Mouse (Mus musculus) adrenal gland, adult 18-20 months (tissue): ENCODE results near the gene Sytl1. TPM values are rescaled to one million over a fixed set of nuclear protein-coding genes. Genes with fewer than 3 reads are reported as not detected.

Source experiments
- DNase-seq, 2 experiments: peaks; one replicate each; pipeline ENCODE4 v3.0.0; 2021 to 2022; ENCODE audit warnings: low spot score in 2 of 2
- long read RNA-seq, 2 experiments: library from polyadenylated mRNA; stranded (forward); transcript quantifications; one replicate each; pipeline ENCODE4 v2.0.0; 2021
- total RNA-seq, 2 experiments: library from RNA; stranded (reverse); gene quantifications; 1 replicate in 1 of 2; 2 replicates in 1 of 2; pipeline ENCODE4 v1.2.3; 2021

The Sytl1 gene
- total RNA-seq = 1 to 10 TPM; 1.2 to 1.5 TPM
- long read RNA-seq, experiment 1, partial matches to known transcripts = 0 of 3 reads
- long read RNA-seq, experiment 1, other reads (novel, unspliced or antisense) = 3 of 3 reads
- long read RNA-seq, experiment 2, partial matches to known transcripts = 0 of 1 reads
- long read RNA-seq, experiment 2, other reads (novel, unspliced or antisense) = 1 of 1 reads

- DNase-seq = no peak
Observed at GRCm38 (mm10) chr4:133262882-133263281, at the start of gene Sytl1. Gene Sytl1, minus strand, starts transcription at chr4:133263113.

GRCm38 (mm10) chr4:133309948-133310347, 47.0 kb upstream of the Sytl1 start:
- peak; percentile 89 to 94 for DNase-seq

DNA sequence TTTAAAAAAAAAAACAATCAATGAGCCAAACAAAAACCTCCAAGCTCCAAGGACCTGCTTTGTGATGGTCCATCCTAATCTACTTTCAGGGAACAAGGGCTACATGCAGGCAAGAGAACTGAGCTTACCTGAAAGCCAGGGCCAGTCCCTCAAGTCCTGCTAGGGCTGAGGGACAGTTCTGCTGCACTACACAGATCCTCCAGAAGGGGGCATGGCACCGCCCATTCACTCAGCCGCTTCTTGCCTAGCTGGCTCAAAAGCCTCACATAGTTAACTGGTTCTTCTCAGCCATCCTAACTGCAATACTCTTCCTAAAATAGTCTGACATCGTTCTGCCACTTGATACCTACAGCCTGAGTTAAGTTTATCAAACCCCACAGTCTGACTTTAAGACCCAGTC, 44.4 kb upstream of the Sytl1 start:
- peak; percentile 50 to 66 for DNase-seq

DNA sequence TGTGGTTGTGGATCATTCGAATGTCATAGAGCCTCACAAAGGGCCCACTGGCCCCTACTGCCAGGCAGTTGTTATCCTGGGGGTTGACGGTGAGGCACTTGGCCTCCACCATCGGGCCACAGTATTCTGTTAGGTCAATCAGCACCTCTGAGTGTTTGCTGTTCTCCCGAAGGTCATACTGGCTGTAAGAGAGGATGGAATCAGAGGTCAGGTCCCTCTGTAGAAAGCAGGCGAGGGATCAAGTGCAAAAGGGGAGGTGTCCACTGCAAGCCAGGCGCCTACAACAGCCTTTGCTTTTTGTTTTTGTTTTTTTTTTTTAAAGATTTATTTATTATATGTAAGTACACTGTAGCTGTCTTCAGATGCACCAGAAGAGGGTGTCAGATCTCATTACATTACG, 42.9 kb upstream of the Sytl1 start:
- no peak for DNase-seq

DNA sequence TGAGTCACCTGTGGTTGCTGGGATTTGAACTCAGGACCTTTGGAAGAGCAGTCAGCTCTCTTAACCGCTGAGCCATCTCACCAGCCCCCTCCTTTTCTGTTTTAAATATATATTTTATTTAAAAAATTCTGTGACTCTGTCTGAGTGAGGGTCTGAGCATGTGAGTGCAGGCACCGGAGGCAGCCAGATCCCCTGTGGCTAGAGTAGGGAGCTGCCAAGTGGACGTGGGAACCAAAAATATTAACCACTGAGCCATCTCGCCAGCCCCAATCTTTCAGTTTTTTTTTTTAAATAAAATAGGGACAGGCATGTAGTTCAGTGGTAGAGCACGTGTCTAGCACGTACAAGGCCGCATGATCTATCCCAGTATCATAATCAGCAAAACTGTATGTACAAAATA, 41.9 kb upstream of the Sytl1 start:
- DNase-seq = no peak

- DNase-seq = no peak
Observed at GRCm38 (mm10) chr4:133302668-133303067, 39.8 kb upstream of the Sytl1 start.

GRCm38 (mm10) chr4:133301802-133302201, 38.9 kb upstream of the Sytl1 start:
- DNase-seq = peak; percentile 70 to 77

DNA sequence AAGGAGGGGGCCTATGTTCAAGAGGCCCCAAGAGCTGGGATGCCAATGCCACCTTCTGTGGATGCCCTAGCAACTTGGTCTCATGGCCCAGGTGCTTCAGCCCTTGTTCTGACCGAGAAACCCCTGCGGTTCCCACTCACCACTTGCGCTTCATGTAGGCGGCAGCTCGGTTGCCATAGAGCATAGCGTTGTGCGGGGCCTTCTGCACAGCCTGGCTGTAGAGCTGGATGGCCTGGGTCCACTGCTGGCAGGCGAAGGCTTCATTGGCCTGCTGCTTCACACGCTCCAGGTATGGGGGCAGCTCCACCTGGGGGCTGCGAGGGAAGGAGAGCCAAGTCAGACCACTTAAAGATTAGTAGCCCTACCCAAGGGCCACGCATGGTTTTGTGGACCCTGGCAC, 37.5 kb upstream of the Sytl1 start:
- DNase-seq = no peak

- no peak for DNase-seq
Observed at GRCm38 (mm10) chr4:133299701-133300100, 36.8 kb upstream of the Sytl1 start.

- DNase-seq = no peak
Observed at GRCm38 (mm10) chr4:133298516-133299365, 35.8 kb upstream of the Sytl1 start.

DNA sequence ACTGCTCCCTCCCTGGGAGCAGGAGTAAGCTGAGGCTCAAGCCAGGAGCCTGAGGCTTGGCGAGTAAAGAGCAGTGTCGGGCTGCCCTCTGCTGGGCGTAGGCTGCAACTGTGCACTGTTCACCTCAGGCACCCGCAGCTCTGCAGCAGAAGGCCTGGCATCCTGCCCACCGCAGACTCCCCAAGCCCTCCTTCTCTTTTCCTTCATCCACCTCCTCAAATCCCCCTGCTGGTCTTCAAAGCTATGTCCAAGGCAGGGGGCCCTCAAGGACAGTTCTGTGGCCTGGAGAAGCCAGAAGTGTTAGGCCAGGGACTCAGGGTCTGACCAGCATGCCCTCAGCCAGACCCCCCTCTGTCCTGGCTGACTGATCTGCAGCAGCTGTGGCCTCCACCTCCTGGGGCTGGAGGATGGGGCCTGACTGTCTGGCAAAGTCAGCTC, 34.9 kb upstream of the Sytl1 start:
- DNase-seq = peak; percentile 77 to 80

GRCm38 (mm10) chr4:133297360-133297759, 34.4 kb upstream of the Sytl1 start:
- peak in 1 of 2 experiments; percentile 19 for DNase-seq

DNA sequence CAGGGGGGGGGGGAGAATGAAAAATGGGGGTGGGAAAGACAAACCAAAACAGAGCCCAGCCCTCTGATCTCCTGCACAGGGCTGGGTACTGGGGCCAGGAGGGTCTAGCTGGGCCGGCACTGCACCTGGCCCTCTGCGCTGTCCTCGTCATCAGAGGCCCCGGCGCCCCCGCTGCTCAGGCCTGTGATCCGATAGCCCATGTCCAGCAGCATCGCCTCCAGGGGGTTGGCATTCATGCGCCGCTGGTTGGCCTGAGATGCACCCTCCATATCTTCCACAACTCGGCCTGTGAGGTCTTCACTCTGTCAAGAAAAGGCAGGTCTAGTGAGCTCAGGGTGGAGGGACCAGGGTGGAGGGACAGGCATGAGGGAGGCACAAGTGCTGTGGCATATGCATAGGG, 31.2 kb upstream of the Sytl1 start:
- DNase-seq = no peak

DNA sequence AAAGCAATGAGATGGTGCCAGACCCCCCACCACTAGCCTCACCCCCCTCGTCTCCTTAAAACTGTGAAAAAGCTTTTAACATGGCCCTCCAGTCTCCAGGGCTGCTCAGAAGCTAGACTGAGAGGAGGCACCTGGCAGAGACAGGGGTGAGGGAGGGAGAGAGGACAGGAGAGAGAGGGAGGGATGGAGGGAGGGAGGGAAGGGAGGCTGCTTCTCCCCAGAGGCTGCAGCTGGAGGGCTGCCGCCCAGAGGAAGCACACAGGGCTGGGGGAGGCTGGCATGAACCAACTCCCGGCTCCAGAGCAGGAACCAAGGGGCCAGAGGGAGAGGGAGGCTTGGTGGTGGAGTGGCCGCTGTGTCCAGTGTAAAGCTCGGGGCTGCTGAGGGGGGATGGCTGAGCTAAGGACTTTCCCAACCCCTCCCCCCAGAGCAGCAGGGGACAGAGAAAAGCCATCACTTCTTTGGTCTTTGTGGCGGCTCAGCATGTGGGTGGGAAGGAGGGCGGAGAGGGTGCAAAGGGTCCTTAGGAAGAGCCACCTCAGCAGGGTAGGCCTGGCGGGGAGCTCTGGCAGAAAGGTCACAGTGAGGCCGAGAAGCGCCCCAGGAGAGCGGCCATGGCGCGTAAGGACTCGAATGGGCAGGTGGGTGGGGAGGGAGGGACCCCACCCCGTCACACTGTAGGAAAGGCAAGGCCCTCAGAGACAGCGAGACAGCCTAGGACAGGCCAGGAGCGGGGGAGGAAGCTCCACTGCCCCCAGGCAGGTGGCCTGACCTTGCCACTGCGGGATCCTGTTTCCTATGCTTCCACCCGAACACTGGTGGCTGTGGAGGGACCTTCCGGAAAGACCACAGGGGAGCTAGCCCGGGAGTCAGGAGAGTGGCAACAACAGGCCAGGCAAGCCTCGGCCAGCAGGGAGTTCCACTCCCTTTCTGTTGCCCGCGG, 30.3 kb upstream of the Sytl1 start:
- no peak for DNase-seq

DNA sequence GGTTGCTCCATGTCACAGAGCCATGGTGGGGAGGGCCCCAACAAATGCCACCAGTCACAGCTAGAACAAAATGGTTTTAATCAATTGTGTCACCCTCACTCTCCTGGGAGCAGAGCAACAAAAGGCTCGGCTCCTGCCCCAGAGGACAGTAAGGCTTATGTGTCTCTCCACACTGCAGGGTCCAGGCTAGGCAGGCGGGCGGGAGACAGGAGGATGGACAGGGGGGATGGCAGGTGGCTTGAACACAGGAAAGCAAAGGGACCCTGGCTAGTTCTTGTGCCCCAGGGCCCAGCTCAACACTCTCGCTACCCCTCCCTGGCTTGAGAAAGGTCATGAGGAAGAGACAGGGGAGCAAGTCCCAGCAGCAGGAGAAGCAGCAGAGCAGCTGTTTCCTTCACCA, 29.5 kb upstream of the Sytl1 start:
- no peak for DNase-seq

GRCm38 (mm10) chr4:133291255-133291654, 28.3 kb upstream of the Sytl1 start:
- DNase-seq = no peak

DNA sequence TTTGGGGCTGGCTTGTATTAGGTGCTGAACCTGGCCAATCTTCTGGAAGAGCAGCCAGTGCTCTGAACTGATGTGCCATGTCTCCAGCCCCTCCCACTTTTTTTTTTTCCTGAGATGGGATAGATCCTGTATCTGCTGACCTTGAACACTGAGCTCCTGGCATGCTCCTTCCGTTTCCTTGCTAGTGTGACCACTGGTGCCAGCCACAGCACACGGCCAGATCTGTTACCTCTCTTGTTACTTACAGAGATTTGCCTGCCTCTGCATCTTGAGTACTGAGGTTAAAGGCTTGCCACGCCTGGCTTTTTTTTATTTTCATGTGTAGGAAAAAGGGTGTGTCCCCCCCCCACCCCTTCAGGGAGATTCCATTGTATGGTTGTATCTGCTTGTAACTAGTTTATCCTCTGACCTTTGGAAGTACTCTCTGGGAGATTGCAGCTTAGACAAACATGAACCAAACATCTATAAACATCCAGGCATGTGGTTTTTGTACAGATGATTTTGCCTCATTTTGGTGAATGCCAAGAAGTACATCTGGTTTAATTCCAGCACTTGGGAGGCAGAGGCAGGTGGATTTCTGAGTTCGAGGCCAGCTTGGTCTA, 23.7 kb upstream of the Sytl1 start:
- no peak for DNase-seq

DNA sequence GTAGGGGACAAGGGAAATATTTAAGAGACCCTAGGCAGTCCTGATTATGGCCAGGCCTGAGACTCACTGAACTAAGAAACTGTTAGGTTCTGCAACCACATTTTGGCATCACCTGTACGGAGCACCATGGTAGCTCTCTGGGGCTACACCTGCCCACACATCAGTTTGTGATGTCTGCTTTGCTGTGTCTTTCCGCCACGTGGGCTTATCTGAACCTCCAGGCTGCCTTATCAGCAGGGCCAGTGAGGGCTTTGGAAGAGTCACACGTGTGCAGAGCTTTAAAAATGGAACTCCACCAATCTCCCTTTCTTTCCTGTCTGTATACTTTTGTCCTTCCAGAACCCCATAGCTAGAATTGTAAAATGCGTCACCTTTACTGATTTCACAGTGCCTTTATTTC, 23.0 kb upstream of the Sytl1 start:
- DNase-seq = no peak

DNA sequence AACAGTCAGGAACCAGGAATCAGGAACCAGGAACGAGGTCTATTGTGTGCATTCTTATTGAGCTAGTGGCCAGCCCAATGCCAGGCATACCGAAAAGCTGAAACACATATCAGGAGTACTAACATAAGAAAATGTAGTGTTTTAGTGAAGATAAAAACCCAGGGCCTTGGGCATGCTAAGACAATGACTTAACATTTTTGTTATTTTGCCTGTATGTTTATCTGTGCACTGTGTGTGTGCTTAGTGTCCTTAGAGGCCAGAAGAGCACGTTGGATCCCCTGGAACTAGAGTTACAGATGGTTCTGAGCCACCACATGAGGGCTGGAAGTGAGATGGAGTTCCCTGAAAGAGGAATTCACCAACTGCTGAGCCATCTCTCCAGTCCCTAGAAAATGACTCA, 22.4 kb upstream of the Sytl1 start:
- DNase-seq = no peak

GRCm38 (mm10) chr4:133282656-133283055, 19.7 kb upstream of the Sytl1 start:
- no peak for DNase-seq

- no peak for DNase-seq
Observed at GRCm38 (mm10) chr4:133281951-133282481, 19.1 kb upstream of the Sytl1 start.
